Mouse (Mus musculus) gastrocnemius, adult 2 months (tissue): Measurements from ENCODE around the gene Ccdc36. TPM values are rescaled to one million over a fixed set of nuclear protein-coding genes. Genes with fewer than 3 reads are reported as not detected.
A peak's percentile ranks its signal among the peaks of the same experiment; 100 is the strongest.

ENCODE experiments used
- DNase-seq: peaks from one replicate; pipeline ENCODE4 v3.0.0; 2022
- H3K27ac ChIP-seq: fragments of 200-600 bp; 2 replicates; pipeline ENCODE4 v1.8.1; 2022; ENCODE audit warnings: mild to moderate bottlenecking
- H3K4me3 ChIP-seq: fragments of 200-600 bp; 2 replicates; pipeline ENCODE4 v1.8.1; 2022; ENCODE audit warnings: mild to moderate bottlenecking, moderate library complexity
- CTCF ChIP-seq: fragments of 200-600 bp; IDR thresholded peaks from 2 replicates; pipeline ENCODE4 v1.8.1; 2022; ENCODE audit warnings: antibody characterized with exemption, mild to moderate bottlenecking, moderate library complexity
- intact Hi-C: fragments of 180-260 bp; cut with DNase I; formaldehyde crosslinking; loops from one replicate; pipeline ENCODE4 v1.15.1; 2025
- long read RNA-seq, 2 experiments: library from polyadenylated mRNA; stranded (forward); transcript quantifications; one replicate each; pipeline ENCODE4 v2.0.0; 2021
- total RNA-seq, 2 experiments: library from RNA; stranded (reverse); gene quantifications; 2 replicates each; pipeline ENCODE4 v1.2.3; 2021

The Ccdc36 gene
- not detected for total RNA-seq
- long read RNA-seq, experiment 1 = 0 reads
- long read RNA-seq, experiment 2 = 0 reads

- intact Hi-C loops = no loop called here
Measured at GRCm38 (mm10) chr9:108428384-108428783, at the start of gene Ccdc36. TSS of gene Ccdc36 (minus strand) at chr9:108428484.

GRCm38 (mm10) chr9:108474528-108474927, 46.2 kb upstream of the Ccdc36 start:
- intact Hi-C loops = no loop called here
- H3K4me3 ChIP-seq = no peak overlapping the region
- DNase-seq = no peak
- TF ChIP-seq CTCF = no peak
- no peak overlapping the region for H3K27ac ChIP-seq

More at GRCm38 (mm10) chr9:108428384-108428783, at the start of gene Ccdc36:
- no peak for TF ChIP-seq CTCF
- no peak within 1 kb of the TSS for H3K4me3 ChIP-seq
- DNase-seq = no peak
- no peak within 1 kb of the TSS for H3K27ac ChIP-seq

GRCm38 (mm10) chr9:108469845-108470244, 41.6 kb upstream of the Ccdc36 start:
- intact Hi-C loops = no loop called here
- no peak overlapping the region for H3K27ac ChIP-seq
- no peak for TF ChIP-seq CTCF
- no peak for DNase-seq
- H3K4me3 ChIP-seq = no peak overlapping the region

- DNase-seq = no peak
Measured at GRCm38 (mm10) chr9:108469430-108469829, 41.1 kb upstream of the Ccdc36 start.

GRCm38 (mm10) chr9:108466219-108466618, 37.9 kb upstream of the Ccdc36 start:
- H3K27ac ChIP-seq = no peak overlapping the region
- DNase-seq = no peak
- TF ChIP-seq CTCF = no peak
- intact Hi-C loops = no loop called here
- no peak overlapping the region for H3K4me3 ChIP-seq

More at GRCm38 (mm10) chr9:108469430-108469829, 41.1 kb upstream of the Ccdc36 start:
- no peak for TF ChIP-seq CTCF
- Histone ChIP-seq H3K27ac (no peak overlapping the region), H3K4me3 (no peak overlapping the region)
- intact Hi-C loops = no loop called here

DNA sequence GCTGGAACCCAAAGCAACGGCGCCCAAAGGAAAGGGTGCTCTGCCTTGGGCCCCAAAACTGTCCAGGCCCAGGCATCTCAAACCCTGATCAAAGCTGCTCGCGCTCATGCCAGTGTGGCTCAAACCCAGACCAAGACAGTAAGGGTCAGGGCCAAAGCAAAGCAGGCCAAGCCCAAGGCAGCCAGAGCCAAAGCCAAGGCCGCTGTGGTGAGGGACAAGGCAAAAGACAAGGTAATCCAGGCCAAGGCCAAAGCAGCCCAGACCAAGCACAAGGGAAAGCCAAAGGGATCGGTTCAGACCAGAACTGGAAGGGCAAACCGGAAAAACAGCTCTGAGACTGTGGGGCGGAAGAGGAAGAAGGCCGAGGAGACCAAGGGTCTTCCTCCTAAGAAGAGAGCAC, 35.4 kb upstream of the Ccdc36 start:
- DNase-seq = no peak
- H3K4me3 ChIP-seq = no peak overlapping the region
- no peak overlapping the region for H3K27ac ChIP-seq
- intact Hi-C loops = loop anchor here (5.0 kb wide), 1 partner anchor 49 kb away; no protein-coding TSS in a partner anchor
- no peak for TF ChIP-seq CTCF

DNA sequence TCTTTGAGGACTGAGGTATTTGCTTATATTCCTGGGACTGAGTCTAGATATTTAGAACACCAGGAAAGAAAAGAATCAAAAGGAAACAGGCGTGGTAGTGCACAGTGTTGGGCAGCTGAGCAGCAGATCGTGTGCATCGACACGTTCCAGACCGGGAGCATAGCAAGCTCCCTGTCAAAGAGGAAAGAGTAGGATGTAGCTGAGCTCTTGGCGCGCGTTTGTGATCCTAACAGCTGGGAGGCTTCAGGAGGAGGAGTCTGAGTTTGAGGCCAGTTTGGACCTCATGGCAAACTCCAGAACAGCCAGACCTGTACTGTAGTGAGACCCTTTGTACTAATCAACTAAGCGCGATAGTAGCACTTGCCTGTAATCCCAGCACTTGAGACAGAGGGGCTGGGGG, 33.9 kb upstream of the Ccdc36 start:
- DNase-seq = no peak
- peak overlapping the region; percentile 100 for H3K4me3 ChIP-seq
- H3K27ac ChIP-seq = peak overlapping the region; percentile 28
- intact Hi-C loops = loop anchor here (5.0 kb wide), 1 partner anchor 50 kb away; no protein-coding TSS in a partner anchor
- TF ChIP-seq CTCF = no peak

- H3K27ac ChIP-seq = peak overlapping the region; percentile 94
- intact Hi-C loops = loop anchor here (5.0 kb wide), 1 partner anchor 51 kb away; no protein-coding TSS in a partner anchor
- no peak for TF ChIP-seq CTCF
- no peak for DNase-seq
- peak overlapping the region; percentile 100 for H3K4me3 ChIP-seq
Measured at GRCm38 (mm10) chr9:108461675-108462074, 33.4 kb upstream of the Ccdc36 start.

DNA sequence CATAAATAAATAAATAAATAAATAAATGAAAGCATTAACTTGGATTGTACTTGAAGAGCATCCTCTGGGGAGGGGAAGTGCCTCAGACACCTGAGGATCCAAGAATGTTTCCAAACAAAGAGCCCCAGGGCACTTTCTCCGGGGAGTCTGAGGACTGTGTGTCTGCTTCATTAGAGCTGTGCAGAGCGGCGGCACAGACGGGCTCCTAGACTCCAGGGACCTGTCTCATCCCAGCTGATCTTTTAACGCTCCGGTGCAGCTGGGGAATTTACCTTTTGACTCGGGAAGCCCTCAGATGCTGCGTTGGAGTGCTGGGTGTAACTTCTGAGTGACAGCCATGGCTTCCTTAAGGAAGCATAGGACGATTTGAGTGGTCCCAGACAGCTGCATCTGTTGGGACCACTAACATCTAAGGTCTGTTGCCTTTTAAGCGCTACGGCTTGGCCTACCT, 32.9 kb upstream of the Ccdc36 start, which contains the start of gene Klhdc8b:
Gene Klhdc8b (minus strand): TSS at position 401 of the 451 bp plus-strand sequence.
- peak within 1 kb of the TSS; percentile 100 for H3K4me3 ChIP-seq
- H3K27ac ChIP-seq = peak within 1 kb of the TSS; percentile 94
- no peak for TF ChIP-seq CTCF
- intact Hi-C loops = loop anchor here (5.0 kb wide), 1 partner anchor 51 kb away; no protein-coding TSS in a partner anchor
- no peak for DNase-seq

DNA sequence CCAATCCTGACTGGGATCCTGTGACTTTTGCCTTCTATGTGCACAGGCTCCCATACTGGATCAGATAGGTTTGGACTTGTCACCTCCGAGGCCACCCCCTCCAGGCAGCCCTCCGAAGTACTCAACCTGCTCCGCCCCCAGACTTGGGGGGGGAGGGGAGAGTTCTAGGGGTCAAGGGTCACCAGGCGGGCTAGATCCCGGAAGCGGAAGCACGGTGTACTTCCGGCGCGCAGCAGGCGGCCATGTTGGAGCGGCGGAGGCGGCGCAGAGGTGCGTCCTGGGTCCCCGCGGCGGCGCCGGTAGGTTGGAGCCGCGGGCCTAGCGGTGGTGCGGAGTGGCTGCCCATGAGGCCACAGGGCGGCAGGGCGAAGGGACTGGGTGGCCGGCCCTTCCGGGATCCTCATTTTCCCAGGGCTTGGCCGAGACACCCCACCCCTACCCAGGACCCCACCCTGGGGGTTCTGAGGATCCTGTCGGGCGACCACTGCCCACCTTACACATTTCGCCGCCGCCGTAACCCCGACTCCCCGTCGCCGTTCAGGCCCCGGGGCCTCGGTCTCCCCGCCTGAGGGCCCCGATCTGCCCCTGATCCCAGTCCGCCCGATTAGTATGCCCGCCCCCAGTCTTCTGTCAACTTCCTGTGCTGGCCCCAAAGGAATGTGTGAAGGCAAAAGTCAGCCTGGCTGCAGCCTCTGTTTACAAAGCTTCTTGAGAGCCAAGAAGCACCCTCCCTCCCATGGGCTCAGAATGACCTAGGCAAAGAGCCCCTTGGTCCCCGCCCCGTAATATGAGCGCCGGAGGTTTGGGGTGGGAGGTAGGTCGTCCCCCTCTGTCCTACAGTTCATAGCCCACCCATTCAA, 32.3 kb upstream of the Ccdc36 start, which contains the start of gene Ccdc71:
Gene Ccdc71 (plus strand): TSS at position 209 of the 860 bp plus-strand sequence.
- intact Hi-C loops = loop anchor here (5.0 kb wide), 1 partner anchor 52 kb away; no protein-coding TSS in a partner anchor
- peak within 1 kb of the TSS; percentile 100 for H3K4me3 ChIP-seq
- peak; percentile 92 for DNase-seq
- peak within 1 kb of the TSS; percentile 94 for H3K27ac ChIP-seq
- 0 out of 2 replicates have a peak, but pooled peaks have one; percentile 4 for TF ChIP-seq CTCF

GRCm38 (mm10) chr9:108459939-108460318, 31.6 kb upstream of the Ccdc36 start:
- no peak for DNase-seq
- TF ChIP-seq CTCF = no peak
- Histone ChIP-seq H3K27ac (peak overlapping the region; percentile 94), H3K4me3 (peak overlapping the region; percentile 100)
- intact Hi-C loops = loop anchor here (5.0 to 10.0 kb wide), 2 partner anchors 52 to 75 kb away; no protein-coding TSS in a partner anchor

GRCm38 (mm10) chr9:108456953-108457352, 28.7 kb upstream of the Ccdc36 start:
- no peak for TF ChIP-seq CTCF
- Histone ChIP-seq H3K27ac (no peak overlapping the region), H3K4me3 (no peak overlapping the region)
- intact Hi-C loops = loop anchor here (10.0 kb wide), 1 partner anchor 72 kb away; no protein-coding TSS in a partner anchor
- DNase-seq = no peak
